Mouse (Mus musculus) adrenal gland, postnatal 14 days (tissue): Measurements from ENCODE around the gene Tbc1d8b. TPM values are rescaled to one million over a fixed set of nuclear protein-coding genes. Genes with fewer than 3 reads are reported as not detected.

ENCODE experiments used
- DNase-seq: peaks from one replicate; pipeline ENCODE4 v3.0.0; 2021; ENCODE audit warnings: mixed read lengths
- total RNA-seq: library from RNA; stranded (reverse); gene quantifications from 2 replicates; pipeline ENCODE4 v1.2.3, GENCODE M21; 2021

Tbc1d8b gene
- total RNA-seq, 1 experiment from 2014 or later: 9.5 TPM

DNA sequence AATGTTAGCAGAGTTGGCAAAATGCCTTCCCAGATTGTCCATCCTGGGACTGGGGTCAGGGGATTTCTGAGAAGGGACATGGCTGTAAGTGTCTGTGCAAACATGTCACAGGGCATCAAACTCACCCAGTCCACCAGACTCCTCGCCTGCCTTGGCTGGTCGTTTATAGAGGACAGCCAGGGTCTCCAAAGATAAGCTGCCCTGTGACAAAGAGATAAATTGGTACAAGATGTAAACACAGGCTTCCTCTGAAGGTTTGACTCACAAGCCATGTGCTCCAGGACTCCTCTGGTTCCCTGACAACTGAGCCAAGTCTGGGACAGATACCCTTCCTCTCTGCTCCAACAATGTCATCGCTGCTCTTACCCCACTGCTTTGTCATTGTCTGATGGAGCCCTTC, 96.2 kb downstream of the Tbc1d8b start:
- DNase-seq: no peak

- DNase-seq: no peak
Observed at GRCm38 (mm10) chrX:139781563-139781962, 96.8 kb downstream of the Tbc1d8b start.

DNA sequence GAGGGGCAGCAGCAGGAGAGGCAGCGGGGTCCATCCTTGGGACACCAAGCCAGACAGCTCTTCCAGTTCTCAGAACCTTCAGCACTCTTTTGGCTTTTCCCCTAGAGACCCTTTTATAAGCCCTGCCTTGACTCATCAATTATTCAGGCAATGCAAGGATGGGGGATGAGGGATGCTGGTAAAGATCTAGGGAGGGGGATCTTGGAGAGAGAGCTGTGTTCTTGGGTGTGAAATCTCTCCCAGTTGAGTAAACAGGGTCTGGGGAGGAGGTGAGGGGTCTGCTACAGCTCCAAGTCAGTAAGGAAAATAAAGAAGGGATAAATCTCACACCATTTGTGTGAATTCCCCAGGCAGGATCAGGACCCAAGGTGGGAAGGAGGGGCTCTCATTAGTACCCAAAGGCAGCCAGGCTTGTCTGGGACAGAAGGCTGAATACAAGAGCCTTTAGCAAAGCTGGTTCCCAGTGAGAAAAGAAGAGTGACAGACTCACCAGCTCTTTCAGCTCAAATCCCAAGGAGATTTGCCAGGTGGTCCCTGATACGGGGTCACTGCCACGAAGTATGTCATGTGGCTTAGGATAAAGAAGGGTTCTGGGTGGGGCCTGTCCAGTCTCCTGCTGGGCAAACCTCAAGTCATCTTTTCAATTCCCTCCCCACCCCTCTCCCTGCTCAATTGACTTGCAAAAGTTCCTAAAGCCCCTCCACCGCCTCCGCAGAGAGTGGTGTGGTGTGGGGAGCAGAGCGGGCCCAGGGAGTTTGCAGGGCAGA, 97.7 kb downstream of the Tbc1d8b start, which contains the start of gene Ripply1:
Gene Ripply1, minus strand, starts transcription at position 76 of the 767 bp plus-strand sequence.
- no peak for DNase-seq

GRCm38 (mm10) chrX:139783045-139783422, 98.2 kb downstream of the Tbc1d8b start:
- DNase-seq: peak; percentile 69

DNA sequence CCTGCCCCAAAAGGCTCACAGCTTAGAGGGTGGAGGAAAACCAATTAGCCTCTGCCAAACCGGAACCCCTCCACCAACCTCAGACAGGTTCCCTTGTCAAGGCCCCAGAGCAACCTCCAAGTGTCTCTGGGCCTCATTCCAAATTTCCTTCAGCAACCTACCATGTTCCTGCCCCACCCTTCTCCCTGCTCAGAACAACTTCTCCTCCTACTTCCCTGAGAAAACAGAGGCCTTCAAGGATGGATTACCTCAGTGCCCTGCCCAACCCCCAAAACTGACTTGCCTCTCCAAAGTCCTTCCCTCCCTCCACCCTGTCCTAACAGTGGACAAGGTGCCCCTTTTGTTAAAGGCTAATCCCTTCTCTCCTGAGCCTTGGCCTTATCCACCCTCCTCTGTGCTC, 101.0 kb downstream of the Tbc1d8b start:
- DNase-seq: no peak

DNA sequence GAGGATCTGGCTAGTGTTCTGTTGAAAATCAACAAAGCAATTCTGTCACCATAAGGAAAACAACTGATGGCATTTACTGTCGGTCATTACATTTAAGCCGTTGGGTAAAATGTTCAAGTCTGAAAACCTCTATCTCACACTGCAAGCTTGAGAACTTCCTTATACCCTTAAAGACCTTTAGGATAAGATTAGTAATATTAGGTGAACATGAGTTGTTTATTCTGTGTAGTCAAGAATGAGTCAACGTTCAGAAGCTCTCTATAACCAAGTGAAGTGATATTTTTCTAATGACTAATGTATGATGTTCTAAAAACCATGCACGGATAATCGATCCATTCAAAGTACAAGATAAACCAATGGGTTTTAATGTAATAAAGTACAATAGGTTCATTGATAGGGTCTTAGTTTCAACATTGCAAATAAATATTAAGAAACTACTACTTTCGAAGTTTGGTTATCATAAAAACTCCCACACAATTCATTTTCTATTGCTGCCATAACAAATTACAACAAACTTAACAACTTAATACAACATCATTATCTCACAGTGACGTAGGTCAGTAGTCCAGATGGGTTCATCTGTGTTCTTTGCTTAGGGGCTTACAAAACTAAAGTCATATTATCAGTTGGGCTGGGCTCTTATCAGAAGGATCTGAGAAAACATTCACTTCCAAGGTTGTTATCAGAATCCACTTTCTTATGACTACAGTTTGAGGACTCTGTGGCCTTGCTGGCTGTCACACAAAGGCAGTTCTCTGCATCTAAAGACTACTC, 109.5 kb downstream of the Tbc1d8b start:
- no peak for DNase-seq

- no peak for DNase-seq
Observed at GRCm38 (mm10) chrX:139796037-139796436, 111.2 kb downstream of the Tbc1d8b start.

GRCm38 (mm10) chrX:139797875-139798274, 113.1 kb downstream of the Tbc1d8b start:
- DNase-seq: peak; percentile 20

DNA sequence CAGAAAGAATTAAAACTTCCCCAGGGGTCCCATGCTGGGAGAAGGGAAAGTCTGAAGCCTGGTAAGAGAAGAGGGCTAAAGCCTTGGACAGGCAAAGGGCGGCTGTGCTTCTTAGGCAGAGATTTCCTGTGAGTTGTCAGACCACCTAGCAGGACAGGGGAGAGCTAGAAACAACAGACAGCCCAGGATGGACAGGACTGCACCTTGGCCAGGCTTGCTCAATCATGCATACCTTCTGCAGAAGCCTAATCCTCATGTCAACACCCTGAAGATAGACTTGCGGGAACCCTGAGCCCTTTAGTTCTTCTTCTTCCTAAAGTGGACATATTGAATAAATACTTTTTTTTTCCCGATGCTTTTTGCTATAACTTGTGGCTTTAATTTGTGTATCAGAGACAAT, 115.2 kb downstream of the Tbc1d8b start:
- DNase-seq: no peak

DNA sequence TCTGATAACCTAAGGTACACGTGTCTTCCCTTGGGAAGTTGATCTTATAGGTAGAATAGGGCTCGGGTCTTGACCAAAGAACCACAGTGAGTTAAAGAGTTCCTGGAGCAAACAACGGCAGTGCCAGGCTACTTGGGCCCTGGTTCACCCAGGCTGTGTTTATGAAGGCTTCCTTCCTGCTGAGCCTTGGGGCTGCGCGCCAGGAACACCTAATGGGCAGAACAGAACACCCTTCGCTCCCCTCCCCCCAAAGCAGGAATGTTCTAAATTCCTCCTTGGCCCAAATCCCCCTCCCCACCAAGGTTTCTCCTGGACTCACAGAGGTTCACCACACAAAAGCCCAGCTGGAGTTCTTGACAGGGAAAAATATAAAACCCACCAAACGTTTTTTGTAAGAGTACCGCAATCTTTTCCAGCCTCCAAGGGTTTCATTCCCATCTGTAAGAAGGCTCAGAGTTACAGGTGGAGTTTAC, 115.6 kb downstream of the Tbc1d8b start, which contains the start of gene Cldn2:
Gene Cldn2, plus strand, starts transcription at position 423 of the 473 bp plus-strand sequence.
- no peak for DNase-seq

Other genes starting within 250 kb of the Tbc1d8b start
- gene D330045A20Rik, start 204.6 kb upstream of the Tbc1d8b start, total RNA-seq: 0.49 and 0.78 TPM in 2 replicates
- 20.1 and 31.2 TPM in 2 replicates for gene Rnf128, start 121.7 kb upstream of the Tbc1d8b start, total RNA-seq
- not detected in 2 replicates for gene Gm15013, start 29.5 kb downstream of the Tbc1d8b start, total RNA-seq
- not detected in 2 replicates for gene Ripply1, start 97.4 kb downstream of the Tbc1d8b start, total RNA-seq
- gene Cldn2, start 115.8 kb downstream of the Tbc1d8b start, total RNA-seq: 0.23 and 1.9 TPM in 2 replicates
- gene Morc4, start 186.7 kb downstream of the Tbc1d8b start, total RNA-seq: 5.9 and 9.2 TPM in 2 replicates